Mouse (Mus musculus) c-Kit-negative CD71-positive TER-119-positive erythroid progenitor cells, embryonic 14.5 days (primary cell): ENCODE results near the gene Plxnc1.

Experiments used
- DNase-seq: peaks from one replicate; pipeline ENCODE4 v3.0.0-alpha.2; 2013; ENCODE audit warnings: low read depth, low spot score

Gene Plxnc1

DNA sequence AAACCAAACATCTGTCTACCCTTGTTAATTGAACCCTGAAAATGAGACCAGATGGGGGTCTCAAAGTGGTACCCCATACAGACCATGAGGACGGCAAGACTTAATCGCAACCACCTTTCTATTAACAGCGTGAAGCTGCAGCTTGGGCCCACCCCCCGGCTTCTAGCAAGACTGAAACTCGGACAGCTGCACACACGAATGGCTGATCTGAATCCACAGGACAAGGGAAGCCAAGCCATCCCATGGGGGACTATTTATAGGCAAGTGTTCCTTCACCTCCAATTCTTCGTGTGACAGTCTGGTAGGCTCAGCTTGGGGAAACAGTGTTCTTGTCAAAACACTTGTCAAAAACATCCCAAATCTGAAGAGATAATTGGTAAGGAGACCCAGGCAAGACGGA lies 24.1 kb downstream of the Plxnc1 start:
- no peak for DNase-seq

DNA sequence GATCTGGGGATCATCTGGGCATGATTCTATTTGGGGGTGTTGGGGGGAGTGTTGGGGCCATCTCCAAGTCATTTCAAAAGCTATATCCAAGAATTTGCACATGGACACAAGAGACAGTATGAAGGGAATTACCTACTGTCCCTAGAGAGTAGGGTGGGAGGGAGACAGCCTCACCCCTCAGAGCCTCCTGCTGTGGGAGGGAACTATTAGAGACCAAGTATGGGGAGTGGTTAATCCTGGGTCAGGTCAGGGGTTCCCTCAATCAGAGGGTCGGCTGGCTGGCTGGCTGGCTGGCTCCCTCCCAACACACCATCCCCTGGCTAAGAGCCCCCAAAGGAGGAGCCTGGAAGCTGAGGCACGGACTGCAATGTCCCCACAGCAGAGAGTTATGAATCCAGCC lies 24.7 kb downstream of the Plxnc1 start:
- DNase-seq = no peak

DNA sequence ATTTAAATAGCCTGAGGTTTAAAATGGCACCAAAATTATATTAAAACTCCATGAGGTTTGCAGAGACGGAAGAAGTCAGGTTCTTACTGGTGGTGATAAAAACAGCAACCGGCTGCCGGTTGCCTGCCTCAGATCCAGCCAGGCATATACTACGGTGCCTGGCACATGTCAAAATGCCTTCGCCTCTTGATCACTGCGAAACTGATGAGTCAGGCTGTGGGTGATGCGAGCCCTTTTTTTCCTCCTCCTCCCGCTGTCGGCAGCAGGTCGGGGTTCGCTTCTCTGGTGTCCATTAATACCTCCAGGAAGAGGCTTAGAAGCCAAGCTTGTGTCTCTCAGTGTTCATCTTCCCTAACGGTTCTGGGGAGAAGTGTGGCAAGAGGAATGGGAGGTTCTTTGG lies 25.1 kb downstream of the Plxnc1 start:
- DNase-seq = peak; percentile 88

DNA sequence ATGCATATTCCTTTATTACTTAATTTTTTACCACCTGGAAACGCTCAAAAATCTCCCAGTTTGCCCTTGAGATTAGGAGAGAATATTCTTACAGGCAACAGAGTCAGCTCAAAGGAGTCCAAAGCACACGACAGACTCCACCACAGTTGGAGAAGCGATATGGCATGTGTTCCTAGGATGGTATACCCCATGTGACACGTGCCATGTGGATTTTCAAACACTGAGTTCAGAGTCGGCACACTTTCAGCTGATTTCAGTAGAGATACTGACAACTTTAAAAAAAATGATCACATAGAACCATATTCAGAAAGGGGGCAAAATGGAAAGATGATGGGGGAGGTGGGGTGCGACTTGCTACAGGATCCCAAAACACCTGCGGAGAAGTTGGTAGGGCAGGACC lies 26.0 kb downstream of the Plxnc1 start:
- no peak for DNase-seq

DNA sequence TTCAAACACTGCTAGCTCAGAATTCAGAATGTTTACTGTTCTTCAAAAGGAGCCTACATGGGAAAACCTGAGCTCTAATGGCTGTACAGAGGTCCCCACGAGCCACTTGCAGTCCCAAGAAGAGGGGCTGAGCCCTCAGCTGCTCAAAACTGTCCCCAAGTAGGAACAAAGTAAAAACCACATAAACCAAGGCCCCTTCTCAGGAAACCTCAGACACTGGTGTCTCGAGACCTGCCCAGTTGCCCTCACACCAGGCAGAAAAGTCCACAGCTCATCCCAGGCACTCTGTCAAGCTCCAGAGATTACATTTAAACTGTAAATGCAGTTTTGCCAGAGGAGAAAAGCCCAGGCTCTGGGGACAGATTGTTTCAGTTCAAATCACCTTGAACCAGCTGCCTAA lies 26.6 kb downstream of the Plxnc1 start:
- DNase-seq = no peak

DNA sequence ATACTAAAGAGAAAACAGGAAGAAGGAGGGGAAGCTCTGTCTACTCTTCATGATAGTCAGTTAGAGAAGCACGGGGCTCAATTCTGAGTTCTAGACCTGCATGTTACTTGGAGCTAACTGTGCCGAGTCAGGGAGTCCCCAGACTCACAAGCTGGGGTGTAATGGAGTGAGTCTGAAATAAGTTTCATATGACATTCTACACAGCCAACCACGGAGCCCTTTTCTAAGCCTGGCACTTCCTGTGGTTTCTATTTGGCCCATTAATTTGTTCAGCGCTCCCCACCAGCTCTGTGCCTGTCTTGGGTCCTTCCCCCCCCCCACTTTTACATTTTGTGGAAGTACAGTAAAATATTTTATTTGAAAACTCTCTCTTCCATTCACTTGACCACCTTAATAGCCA lies 27.3 kb downstream of the Plxnc1 start:
- no peak for DNase-seq

DNA sequence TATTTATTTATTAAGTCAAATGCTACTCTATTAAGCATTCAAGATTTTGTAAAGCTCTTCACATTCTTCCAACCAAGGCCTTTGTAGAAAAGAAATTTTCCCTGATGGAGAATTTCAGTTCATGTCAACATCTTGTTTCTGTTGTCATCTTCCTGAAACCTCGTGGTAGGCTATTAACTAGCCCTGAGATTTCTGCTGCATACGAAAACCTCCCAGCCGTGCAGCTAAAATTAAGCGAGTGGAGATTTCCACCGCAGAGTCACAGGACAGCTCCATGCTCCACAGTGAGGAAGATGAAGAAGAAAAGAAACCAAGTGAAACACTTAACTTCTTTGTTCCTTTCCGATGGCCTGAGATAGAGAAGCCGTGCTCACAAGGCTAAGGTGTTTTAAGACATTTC lies 28.0 kb downstream of the Plxnc1 start:
- no peak for DNase-seq

DNA sequence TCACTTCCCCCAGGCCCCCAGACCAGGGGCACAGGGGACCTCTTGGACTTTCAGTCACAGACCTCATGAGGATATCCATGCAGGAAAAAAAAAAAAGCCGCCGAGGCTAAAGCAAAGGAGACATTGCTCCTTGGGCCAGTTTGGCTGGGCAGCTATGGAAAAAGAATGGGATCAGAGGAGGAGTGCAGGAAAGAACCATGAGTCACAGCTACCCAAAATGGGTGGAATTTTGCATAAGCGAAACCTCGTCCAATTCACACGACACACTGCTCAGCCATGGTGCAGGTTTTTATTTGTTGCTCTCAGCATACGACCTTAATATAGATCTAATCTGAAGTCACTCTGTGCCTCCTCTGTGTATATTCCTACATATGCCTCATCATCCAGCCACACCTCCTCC lies 28.9 kb downstream of the Plxnc1 start:
- no peak for DNase-seq

DNA sequence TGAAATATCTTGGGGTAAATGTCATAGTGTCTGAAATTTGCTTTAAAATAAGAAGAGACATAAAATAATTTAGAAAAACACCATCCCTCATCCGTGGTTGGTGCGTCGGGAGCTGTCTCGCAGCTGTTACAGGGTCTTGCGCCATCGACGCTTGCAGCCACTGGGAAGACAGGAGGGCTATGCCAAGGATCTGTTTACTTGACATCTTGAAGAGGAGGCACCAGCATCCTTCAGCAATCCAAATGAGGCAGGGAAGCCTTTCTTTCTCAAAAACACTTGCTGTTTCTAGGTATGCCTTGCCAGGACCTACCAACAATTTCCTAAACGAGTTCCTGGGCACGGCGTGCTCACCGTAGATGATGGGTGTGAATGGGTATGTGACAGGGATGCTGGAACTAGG lies 30.6 kb downstream of the Plxnc1 start:
- no peak for DNase-seq

DNA sequence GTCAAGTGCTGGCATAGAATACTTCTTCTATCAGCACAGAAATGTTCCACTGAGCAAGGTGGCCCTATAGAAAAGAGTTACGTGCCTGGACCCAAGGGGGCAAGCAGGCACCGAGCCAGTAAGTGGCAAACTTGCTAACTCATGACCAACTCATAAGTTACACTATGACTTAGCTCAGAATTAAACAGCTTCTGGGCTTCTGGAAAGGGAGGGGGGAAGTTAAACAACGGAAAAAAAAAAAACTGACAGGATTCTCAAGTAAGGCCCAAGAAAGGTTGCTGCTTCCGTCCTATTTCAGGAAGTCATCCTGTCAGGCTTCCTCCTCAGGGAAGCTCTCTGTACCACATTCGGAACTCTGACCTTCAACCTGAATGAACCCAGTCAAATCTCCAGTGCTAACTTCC lies 31.3 kb downstream of the Plxnc1 start:
- no peak for DNase-seq

DNA sequence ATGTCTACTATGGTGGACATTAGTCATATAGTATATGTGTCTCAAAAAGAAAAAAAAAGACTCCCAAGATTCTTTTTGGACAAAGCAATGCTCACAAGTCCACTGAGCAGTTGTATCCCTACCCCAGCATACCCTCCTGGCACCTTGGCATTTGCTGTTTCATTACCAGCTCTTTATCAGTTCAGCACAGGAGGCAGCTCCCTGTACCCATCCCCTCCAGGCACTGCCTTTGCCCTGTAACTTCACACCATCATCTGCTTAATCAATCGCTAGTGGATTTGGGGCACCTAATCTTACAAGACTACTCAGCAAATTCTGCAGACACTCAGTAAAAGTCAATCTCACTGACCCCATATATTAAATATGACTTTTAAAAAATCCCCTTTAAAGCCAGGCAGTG lies 32.1 kb downstream of the Plxnc1 start:
- DNase-seq = peak; percentile 72

DNA sequence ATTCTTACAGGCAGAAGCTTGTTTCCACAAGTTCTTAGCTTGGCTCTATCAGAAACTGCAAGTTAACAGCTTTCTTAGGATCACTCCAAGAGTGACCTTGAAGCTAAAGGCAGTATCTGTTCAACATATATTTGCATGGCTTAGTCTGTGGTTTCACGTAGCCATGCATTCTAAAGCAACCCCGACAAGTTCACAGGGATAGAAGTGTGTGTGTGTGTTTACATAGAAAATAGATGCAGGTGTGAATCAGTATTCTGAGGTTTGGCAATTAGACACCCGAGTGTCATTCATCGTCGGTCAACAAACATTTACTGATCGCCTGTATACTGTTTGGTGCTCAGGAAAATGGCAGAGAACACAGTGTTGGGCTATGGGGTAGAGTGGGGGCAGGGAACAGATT lies 33.5 kb downstream of the Plxnc1 start:
- no peak for DNase-seq

DNA sequence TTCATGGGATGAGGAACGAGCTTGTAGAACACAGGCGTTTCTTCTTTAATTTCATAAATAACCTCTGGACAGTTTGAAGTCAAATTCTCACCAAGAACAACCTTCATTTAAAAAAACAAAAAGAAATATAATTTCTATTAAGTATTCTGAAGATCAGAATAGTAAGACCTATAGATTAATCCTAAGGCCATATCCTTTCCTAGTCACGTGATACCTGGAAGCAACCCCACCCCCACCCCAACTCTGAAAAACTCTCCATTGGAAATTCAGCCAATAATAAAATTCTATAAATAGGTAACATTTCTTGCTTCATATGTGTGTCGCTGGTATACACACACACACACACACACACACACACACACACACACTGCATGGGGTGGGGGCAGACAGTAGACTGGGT lies 34.1 kb downstream of the Plxnc1 start:
- no peak for DNase-seq

DNA sequence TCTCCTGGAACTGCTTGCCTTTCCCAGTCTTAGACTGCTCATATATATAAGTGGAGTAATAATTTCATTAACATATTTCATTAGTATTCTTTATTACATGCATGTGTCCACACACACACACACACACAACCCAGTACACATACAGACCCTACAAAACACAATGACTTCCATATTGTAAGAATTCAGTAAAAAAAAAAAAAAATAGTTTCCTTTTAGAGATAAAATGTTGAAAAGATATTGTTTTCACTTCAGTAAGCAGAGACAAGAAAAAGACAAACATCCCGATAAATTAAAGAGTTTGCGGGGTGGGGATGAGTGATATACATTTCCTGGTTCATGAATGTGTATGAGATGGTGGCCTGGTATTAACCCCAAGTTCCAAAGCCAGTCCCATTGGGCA lies 34.8 kb downstream of the Plxnc1 start:
- no peak for DNase-seq

DNA sequence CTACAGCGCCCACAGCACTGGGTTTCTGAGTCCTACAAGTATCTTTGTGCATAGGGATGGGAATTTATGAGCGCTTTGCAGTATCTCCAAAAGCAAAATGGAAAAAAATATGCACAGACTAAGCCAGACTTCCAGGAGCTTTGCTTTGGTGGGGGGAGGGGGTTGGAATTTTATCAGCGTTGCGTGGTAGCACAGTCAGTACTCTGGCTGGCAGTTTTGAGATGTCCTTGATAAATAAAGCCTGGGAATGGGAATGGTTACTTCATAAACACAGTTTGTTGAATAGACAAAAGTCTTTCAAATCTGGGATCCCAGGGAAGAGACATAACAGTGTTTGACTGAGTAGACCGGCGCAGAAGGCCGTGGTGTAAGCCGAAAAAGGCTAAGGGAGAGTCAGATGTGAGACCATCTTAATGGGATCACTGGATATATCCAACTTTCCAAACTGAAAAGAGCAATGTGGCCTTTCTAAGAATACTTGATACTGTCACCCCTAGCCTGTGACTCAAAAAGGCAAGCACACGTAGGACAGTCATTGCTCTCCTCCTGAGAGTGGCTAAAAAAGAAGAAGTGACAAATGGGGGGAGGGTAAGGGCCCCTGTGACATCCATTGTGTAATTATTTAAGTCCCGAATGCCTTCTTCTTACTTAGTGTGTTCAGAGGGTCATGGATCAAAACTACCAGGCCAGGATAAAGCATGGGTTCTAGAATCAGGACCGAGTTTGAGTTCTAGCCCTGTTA lies 35.5 kb downstream of the Plxnc1 start:
- DNase-seq = no peak

DNA sequence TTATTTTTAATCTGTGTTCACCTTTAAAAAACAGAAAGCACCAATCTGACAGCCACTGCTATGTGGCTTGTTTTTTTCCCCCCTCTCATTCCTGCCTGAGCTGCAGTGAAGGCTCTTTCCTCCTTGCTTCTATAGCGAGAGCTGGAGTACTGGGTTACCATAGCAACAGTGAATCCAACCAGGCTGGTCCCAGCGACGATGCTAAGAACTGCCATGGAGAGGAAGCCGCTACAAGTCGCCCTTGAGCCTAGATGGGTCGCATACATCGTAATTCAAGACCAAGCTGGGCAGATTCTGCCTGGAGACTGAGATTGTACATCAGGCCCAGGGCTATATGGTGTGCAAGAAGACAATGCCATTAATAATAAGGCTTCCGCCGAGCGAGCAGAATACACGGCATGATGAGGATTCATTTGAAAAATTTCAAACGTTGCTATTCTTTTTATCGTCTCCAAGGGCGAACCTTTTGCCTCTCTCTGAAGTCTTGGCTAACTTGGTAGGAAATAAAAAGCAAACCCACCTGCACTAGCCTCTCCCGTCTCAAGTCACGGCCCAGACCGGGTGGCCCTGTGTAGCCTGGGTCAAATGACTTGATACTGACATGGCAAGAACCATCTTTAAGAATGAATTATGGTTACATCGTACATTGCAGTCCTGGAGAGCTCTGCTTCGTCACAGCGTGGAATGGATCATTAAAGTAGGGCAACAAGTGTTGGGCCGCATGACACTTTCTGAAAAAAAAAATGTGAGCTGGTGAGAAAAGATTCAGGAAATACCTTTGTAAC lies 38.8 kb downstream of the Plxnc1 start:
- no peak for DNase-seq

DNA sequence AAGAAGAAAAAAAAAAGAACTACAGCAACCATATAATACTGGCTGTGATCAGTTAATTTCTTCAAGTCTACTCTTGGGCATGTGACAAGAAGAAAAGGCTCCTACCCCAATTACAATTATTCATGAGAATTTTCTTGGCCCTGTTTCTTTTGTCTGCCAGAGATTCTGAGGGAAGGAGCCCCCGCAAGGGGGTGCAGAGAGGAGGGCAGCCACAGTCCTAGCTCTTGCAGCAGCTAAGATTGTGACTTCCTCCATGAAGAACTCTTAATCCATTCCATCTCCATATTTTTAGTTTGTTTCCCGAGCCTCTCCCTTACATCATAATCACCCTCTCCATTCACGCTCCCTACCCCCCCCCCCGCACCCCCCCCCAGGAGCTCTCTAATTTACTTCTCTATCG lies 39.4 kb downstream of the Plxnc1 start:
- DNase-seq = no peak

DNA sequence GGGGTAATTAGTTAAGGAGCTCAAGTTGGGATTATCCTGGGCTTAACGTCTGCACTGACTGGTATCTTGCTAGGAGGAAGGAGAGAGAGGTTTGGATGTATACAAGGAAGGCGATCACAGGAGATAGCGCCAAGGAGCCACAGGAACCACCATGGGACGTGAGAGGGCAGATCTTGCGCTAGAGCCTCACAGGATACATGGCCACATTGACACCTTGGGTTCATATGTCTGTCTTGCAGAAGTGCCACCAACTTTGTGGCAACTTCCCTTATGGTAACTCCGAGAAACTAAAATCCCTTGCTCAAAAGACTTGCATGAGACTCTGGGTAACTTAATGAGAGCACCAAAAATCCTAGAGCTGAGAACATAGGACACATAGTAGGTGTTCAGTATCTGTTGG lies 47.7 kb downstream of the Plxnc1 start:
- DNase-seq = no peak

DNA sequence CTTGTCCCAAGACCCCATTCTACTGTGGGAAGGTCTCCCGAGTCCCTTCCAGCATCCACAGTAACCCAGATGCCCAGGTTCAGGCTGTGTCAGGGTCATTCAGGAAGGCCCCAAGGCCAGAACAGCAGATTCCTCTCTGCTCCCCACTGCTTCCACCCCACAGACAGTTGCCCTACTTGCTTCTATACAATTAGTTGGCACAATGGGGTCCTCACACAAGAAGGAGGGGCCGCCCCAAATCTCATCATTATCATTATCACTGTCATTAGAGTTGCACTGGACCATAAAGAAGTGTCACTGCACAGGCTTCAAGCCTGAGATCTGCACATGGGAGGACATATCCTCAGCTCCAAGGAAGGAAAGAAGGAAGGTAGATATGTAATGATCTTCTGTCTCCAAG lies 48.3 kb downstream of the Plxnc1 start:
- no peak for DNase-seq

DNA sequence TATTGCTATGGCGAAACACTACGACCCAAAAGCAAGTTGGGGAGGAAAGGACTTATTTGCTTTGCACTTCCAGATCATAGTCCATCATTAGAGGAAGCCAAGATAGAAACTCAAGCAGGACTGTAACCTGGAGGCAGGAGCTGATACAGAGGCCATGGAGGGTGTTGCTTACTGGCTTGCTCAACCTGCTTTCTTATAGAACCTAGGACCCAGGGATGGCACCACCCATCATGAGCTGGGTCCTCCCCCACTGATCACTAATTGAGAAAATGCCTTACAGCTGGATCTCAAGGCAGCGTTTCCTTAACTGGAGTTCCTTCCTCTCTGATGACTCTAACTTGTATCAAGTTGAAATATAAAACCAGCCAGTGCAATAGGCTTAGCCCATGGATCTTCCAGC lies 48.8 kb downstream of the Plxnc1 start:
- DNase-seq = no peak

DNA sequence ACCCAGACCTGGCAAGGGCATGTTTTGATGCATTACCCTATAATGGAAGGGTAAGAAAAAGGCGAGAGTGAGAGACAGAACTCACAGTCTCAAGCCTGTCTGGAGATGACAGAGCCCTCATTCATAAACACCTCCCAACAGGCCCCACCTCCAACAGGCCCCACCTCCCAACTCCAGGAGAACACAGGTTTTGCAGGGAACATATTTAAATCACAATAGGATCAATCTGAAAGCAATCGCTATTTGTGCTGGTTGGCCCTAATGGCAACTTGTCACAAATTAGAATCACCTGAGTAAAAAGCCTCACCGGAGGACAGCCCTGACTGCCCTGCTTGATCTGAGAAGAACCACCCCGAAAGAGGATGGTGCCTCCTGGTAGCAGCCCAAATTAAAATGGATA lies 54.9 kb downstream of the Plxnc1 start:
- no peak for DNase-seq

DNA sequence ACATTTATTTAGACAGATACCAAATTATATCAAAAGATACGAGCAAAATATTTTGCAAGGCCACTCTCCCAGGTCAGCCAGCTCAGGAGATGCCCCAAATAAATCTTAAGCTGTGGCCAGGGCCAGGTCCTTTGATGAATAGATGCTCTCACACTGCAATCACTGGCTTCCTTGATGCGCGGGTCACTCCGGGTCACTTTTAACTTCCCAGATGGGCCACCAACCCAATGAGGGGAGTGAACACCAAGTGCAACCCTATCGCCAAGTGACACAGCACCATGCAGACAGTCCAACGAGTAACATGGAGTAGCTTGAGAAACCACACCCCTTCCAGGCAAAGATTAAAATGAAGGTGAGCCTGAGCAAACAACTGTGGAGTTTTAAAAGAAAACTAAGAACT lies 61.4 kb downstream of the Plxnc1 start:
- no peak for DNase-seq

DNA sequence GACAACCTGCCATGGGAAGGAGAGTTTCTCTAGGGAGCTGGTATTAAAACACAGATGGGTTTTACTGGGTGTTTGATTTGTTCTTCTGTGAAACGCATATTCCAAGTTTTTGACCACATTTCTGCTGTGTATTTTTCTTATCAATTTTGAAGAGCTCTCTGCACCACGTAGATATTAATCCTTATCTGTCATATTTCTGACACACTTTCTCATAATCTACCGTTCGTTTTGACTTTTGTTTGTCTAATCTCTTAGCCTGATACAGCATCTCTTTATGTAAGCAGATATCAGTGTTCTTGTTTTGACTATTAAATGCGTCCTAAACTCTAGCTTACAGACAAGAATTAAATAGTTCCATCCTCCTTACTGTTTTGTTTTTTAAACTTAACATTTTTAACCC lies 73.1 kb downstream of the Plxnc1 start:
- DNase-seq = no peak
